Mouse (Mus musculus) ES-E14 (cell line): ENCODE results near the gene Psd4. TPM values are rescaled to one million over a fixed set of nuclear protein-coding genes. Genes with fewer than 3 reads are reported as not detected.

Experiments
- DNase-seq: peaks from one replicate; pipeline ENCODE4 v3.0.0-alpha.2; 2013; ENCODE audit warnings: low read depth, low spot score
- H3K27ac ChIP-seq: 2 replicates; pipeline ENCODE4 v1.5.1; 2012; ENCODE audit warnings: low read depth, mild to moderate bottlenecking, low read length, moderate library complexity, mixed read lengths; ENCODE audit not compliant: poor library complexity, insufficient read depth, severe bottlenecking
- H3K36me3 ChIP-seq: 2 replicates; pipeline ENCODE4 v1.6.1; 2012; ENCODE audit warnings: mild to moderate bottlenecking, low read length, moderate library complexity, mixed read lengths; ENCODE audit not compliant: control insufficient read depth, poor library complexity, insufficient read depth, severe bottlenecking
- H3K4me1 ChIP-seq, 2 experiments: fragments of 150-350 bp in 1 of 2; sonication (generic) in 1 of 2; 2 replicates each; pipeline ENCODE4 v1.6.1; 2012; ENCODE audit warnings: low read length in 2 of 2, mild to moderate bottlenecking in 1 of 2, mixed read lengths in 1 of 2; ENCODE audit not compliant: control insufficient read depth in 2 of 2, insufficient read depth in 2 of 2, poor library complexity in 1 of 2
- H3K4me3 ChIP-seq, 2 experiments: fragments of 150-350 bp in 1 of 2; sonication (generic) in 1 of 2; 2 replicates each; pipeline ENCODE4 v1.5.1; 2012; ENCODE audit warnings: low read length in 2 of 2, low read depth in 1 of 2, mild to moderate bottlenecking in 1 of 2, mixed read lengths in 1 of 2; ENCODE audit not compliant: insufficient read depth in 1 of 2, poor library complexity in 1 of 2, severe bottlenecking in 1 of 2
- H3K9ac ChIP-seq: 2 replicates; pipeline ENCODE4 v1.6.1; 2012; ENCODE audit warnings: low read depth, mild to moderate bottlenecking, low read length, mixed read lengths; ENCODE audit not compliant: poor library complexity, insufficient read depth, severe bottlenecking
- H3K9me3 ChIP-seq: fragments of 150-350 bp; sonication (generic); 2 replicates; pipeline ENCODE4 v1.6.1; 2012; ENCODE audit warnings: low read depth, mild to moderate bottlenecking, low read length; ENCODE audit not compliant: control insufficient read depth, insufficient read depth
- CHD2 ChIP-seq: IDR thresholded peaks from 2 replicates; pipeline ENCODE4 v1.6.1; 2014; ENCODE audit warnings: mild to moderate bottlenecking, low read depth, low read length, inconsistent platforms
- HCFC1 ChIP-seq: IDR thresholded peaks from 2 replicates; pipeline ENCODE4 v1.6.1; 2012; ENCODE audit warnings: low read length, inconsistent platforms, borderline replicate concordance; ENCODE audit not compliant: insufficient read depth
- MAFK ChIP-seq: IDR thresholded peaks from 2 replicates; pipeline ENCODE4 v1.6.1; 2014; ENCODE audit warnings: mild to moderate bottlenecking, low read depth, low read length, inconsistent platforms; ENCODE audit not compliant: insufficient read depth
- ZC3H11A ChIP-seq: IDR thresholded peaks from 2 replicates; pipeline ENCODE4 v1.6.1; 2012; ENCODE audit warnings: low read depth, mild to moderate bottlenecking, inconsistent platforms, low read length, borderline replicate concordance
- ZNF384 ChIP-seq: IDR thresholded peaks from 2 replicates; pipeline ENCODE4 v1.6.1; 2012; ENCODE audit warnings: low read depth, low read length, inconsistent platforms
- in situ Hi-C, 2 experiments: fragments of 600-800 bp; cut with MboI; formaldehyde crosslinking; loops; one replicate each; pipeline ENCODE4 v1.15.1; 2025; ENCODE audit warnings: low sequenced_read_pairs in 2 of 2, inconsistent platforms in 1 of 2; ENCODE audit not compliant: unreplicated experiment in 2 of 2
- total RNA-seq: library from RNA; depleted of rRNA; stranded (reverse); fragments of 300-350 nt; gene quantifications from 2 replicates; pipeline ENCODE4 v1.2.3, GENCODE M21; 2012

Psd4 gene
- total RNA-seq, 1 experiment, result 8.3 TPM

- H3K4me1 ChIP-seq, result 0 out of 4 replicates have a peak, but pooled peaks cover 0 to 3% of the 10 kb centered on the region in 2 experiments
- H3K36me3 ChIP-seq, result no peaks in the 10 kb centered on the region
- in situ Hi-C loops, result no loop called here
- no peaks in the 10 kb centered on the region for H3K9me3 ChIP-seq
- no peak for DNase-seq
- no peak overlapping the region for H3K4me3 ChIP-seq
- H3K27ac ChIP-seq, result no peak overlapping the region
- TF ChIP-seq MAFK (no peak), HCFC1 (no peak), ZC3H11A (no peak), ZNF384 (no peak), CHD2 (no peak)
- H3K9ac ChIP-seq, result no peak overlapping the region
These were observed 25.9 kb upstream of the Psd4 start for GRCm38 (mm10) chr2:24341395-24341885.

GRCm38 (mm10) chr2:24344619-24345018, 22.8 kb upstream of the Psd4 start:
- H3K27ac ChIP-seq, result no peak overlapping the region
- no peak for DNase-seq
- H3K36me3 ChIP-seq, result no peaks in the 10 kb centered on the region
- in situ Hi-C loops, result no loop called here
- no peak for TF ChIP-seq MAFK
- TF ChIP-seq HCFC1, result no peak
- no peak for TF ChIP-seq ZC3H11A
- no peak for TF ChIP-seq ZNF384
- no peak for TF ChIP-seq CHD2
- no peaks in the 10 kb centered on the region for H3K9me3 ChIP-seq
- H3K4me1 ChIP-seq, result 0 out of 4 replicates have a peak, but pooled peaks cover 0 to 3% of the 10 kb centered on the region in 2 experiments
- H3K4me3 ChIP-seq, result no peak overlapping the region
- H3K9ac ChIP-seq, result no peak overlapping the region

- H3K27ac ChIP-seq, result no peak overlapping the region
- TF ChIP-seq CHD2, result no peak
- TF ChIP-seq HCFC1, result no peak
- 0 out of 4 replicates have a peak, but pooled peaks cover 0 to 3% of the 10 kb centered on the region in 2 experiments for H3K4me1 ChIP-seq
- H3K36me3 ChIP-seq, result no peaks in the 10 kb centered on the region
- in situ Hi-C loops, result no loop called here
- no peak for DNase-seq
- H3K9me3 ChIP-seq, result no peaks in the 10 kb centered on the region
- no peak overlapping the region for H3K9ac ChIP-seq
- H3K4me3 ChIP-seq, result no peak overlapping the region
These were observed 22.3 kb upstream of the Psd4 start for GRCm38 (mm10) chr2:24345056-24345455.

- Histone ChIP-seq H3K36me3 (no peaks in the 10 kb centered on the region), H3K9ac (no peak overlapping the region), H3K27ac (no peak overlapping the region), H3K4me1 (0 out of 4 replicates have a peak, but pooled peaks cover 0 to 3% of the 10 kb centered on the region in 2 experiments), H3K4me3 (no peak overlapping the region), H3K9me3 (no peaks in the 10 kb centered on the region)
- TF ChIP-seq ZNF384 (no peak), CHD2 (no peak), HCFC1 (no peak), MAFK (no peak), ZC3H11A (no peak)
- DNase-seq, result no peak
- in situ Hi-C loops, result no loop called here
These were observed 19.5 kb upstream of the Psd4 start for GRCm38 (mm10) chr2:24347926-24348325.

DNA sequence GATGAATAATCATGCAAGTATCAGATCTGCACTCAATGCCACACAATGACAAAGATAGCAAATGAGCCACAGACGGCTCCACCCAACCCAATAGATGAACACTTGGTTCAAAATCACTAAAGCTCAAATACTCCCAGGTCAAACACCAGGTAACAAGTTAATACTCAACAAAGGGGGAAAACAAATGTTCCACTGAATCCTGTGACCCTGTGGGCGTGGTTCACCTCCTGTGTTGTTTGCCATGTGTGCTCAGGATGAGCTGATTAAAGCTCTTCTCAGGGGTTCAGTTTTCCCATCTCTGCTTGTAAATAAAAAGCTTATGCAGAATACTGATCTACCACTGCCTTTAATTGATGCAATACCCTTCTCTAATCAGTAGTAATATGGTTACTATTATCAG, 16.2 kb upstream of the Psd4 start:
- no peak for TF ChIP-seq HCFC1
- TF ChIP-seq MAFK, result no peak
- TF ChIP-seq ZC3H11A, result no peak
- no peak for TF ChIP-seq CHD2
- TF ChIP-seq ZNF384, result no peak
- no peaks in the 10 kb centered on the region for H3K4me1 ChIP-seq
- no peak overlapping the region for H3K4me3 ChIP-seq
- no peaks in the 10 kb centered on the region for H3K36me3 ChIP-seq
- in situ Hi-C loops, result no loop called here
- H3K27ac ChIP-seq, result no peak overlapping the region
- DNase-seq, result no peak
- H3K9me3 ChIP-seq, result no peaks in the 10 kb centered on the region
- H3K9ac ChIP-seq, result no peak overlapping the region
